Mouse (Mus musculus): ENCODE results near the gene Zbtb8a.

- no peak for TF ChIP-seq EP300 (IDR thresholded peaks at IDR 0.05; ENCODE audit: low read depth)
- TF ChIP-seq CTCF (IDR thresholded peaks at IDR 0.05; ENCODE audit: low read depth): no peak
These were observed 64.0 kb downstream of the Zbtb8a start for GRCm38 (mm10) chr4:129313886-129314285.

All from heart, postnatal 0 days (tissue).